Mouse (Mus musculus) CH12.LX (cell line): ENCODE data around the gene Upf2.
"Not testable (repeated sequence)": the region's sequence is repeated elsewhere in the genome, so short reads cannot be mapped to it uniquely, and the experiment has no call there.

Experiments used
- CHD2 ChIP-seq: IDR thresholded peaks from 2 replicates; pipeline ENCODE4 v1.6.1; 2011; ENCODE audit warnings: low read length, improper control_type of control experiment
- CTCF ChIP-seq, 2 experiments: IDR thresholded peaks in 1 of 2; conservative IDR thresholded peaks in 1 of 2; 2 replicates each; pipeline ENCODE4 v1.5.1; 2011 to 2012; ENCODE audit warnings: low read depth in 2 of 2, low read length in 2 of 2, improper control_type of control experiment in 1 of 2, inconsistent platforms in 1 of 2, mild to moderate bottlenecking in 1 of 2, moderate library complexity in 1 of 2
- EP300 ChIP-seq: IDR thresholded peaks from 2 replicates; pipeline ENCODE4 v1.6.1; 2011; ENCODE audit warnings: low read length, improper control_type of control experiment
- MAX ChIP-seq: IDR thresholded peaks from 2 replicates; pipeline ENCODE4 v1.6.1; 2011; ENCODE audit warnings: low read length, improper control_type of control experiment
- NRF1 ChIP-seq: IDR thresholded peaks from 2 replicates; pipeline ENCODE4 v1.6.1; 2014; ENCODE audit warnings: low read depth, mild to moderate bottlenecking, inconsistent platforms, low read length, improper control_type of control experiment, moderate library complexity
- POLR2A ChIP-seq: IDR thresholded peaks from 2 replicates; pipeline ENCODE4 v1.6.1; 2011; ENCODE audit warnings: low read depth, mild to moderate bottlenecking, improper control_type of control experiment, low read length

DNA sequence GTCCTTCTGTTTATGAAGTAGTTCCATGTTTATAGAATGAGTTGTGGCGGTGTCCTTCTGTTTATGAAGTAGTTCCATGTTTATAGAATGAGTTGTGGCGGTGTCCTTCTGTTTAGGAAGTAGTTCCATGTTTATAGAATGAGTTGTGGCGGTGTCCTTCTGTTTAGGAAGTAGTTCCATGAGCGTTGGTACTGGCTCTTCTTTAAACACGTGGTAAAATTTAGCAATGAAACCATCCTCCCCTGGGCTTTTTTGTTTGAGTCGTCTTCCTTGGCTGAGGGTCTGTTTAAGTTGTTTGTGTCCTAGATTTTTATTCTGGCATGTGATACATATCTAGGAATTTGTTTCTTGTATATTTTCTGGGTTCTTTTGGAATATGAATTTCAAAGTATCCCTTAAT, 63.9 kb downstream of the Upf2 start:
- TF ChIP-seq CTCF (conservative IDR thresholded peaks at IDR 0.05 in 1 of 2, IDR thresholded peaks at IDR 0.05 in 1 of 2; ENCODE audit: low read depth in 2 of 2, low read length in 2 of 2); NRF1; EP300; MAX; POLR2A; CHD2: not testable (repeated sequence)
